Mouse (Mus musculus) small intestine, adult 2 months (tissue): ENCODE data around the gene Actr1a.

Experiments used
- CTCF ChIP-seq: fragments of 200-500 bp; IDR thresholded peaks from 2 replicates; pipeline ENCODE4 v1.5.1; 2012; ENCODE audit warnings: low read depth, mild to moderate bottlenecking, control low read depth, inconsistent platforms, low read length, moderate library complexity, mixed read lengths; ENCODE audit not compliant: insufficient replicate concordance, insufficient read length; ENCODE audit errors: extremely low read depth
- POLR2A ChIP-seq: fragments of 200-500 bp; IDR thresholded peaks from 2 replicates; pipeline ENCODE4 v1.6.1; 2012; ENCODE audit warnings: low read depth, mild to moderate bottlenecking, control low read depth, inconsistent platforms, low read length, moderate library complexity

DNA sequence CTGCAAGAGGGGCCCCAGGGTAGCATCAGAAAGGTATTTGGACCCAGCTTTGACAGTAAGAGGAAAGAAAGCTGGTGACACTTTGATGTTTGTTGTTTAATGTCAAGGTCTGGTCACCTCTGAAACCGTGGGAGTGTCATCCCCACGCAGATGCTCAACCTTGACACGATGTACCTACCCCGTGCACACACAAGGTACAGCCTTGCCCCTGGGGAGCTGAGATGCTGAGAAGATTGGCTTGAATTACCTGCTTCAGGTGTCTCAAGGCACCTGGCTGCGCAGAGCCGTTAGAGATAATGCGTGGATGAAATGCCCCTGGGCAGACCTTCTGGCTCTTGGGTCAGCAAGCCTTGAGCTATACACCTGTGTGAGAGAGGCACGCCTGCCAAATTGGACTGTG is 18.9 kb upstream of the Actr1a start:
- no peak for TF ChIP-seq POLR2A
- TF ChIP-seq CTCF, result no peak
